Mouse (Mus musculus) heart, embryonic 10.5 days (tissue): ENCODE data around the gene Wdr90. TPM values are rescaled to one million over a fixed set of nuclear protein-coding genes. Genes with fewer than 3 reads are reported as not detected.
A peak's percentile ranks its signal among the peaks of the same experiment; 100 is the strongest.

ENCODE experiments used
- DNase-seq: peaks from one replicate; pipeline ENCODE4 v3.0.0-alpha.2; 2017; ENCODE audit warnings: low spot score
- H3K27ac ChIP-seq: fragments of 300-500 bp; sonication (generic); 2 replicates; pipeline ENCODE4 v1.5.1; 2016; ENCODE audit warnings: mild to moderate bottlenecking
- H3K27me3 ChIP-seq: fragments of 300-500 bp; sonication (generic); 2 replicates; pipeline ENCODE4 v1.6.1; 2016; ENCODE audit warnings: mild to moderate bottlenecking; ENCODE audit not compliant: poor library complexity, insufficient read depth, severe bottlenecking
- H3K36me3 ChIP-seq: fragments of 300-500 bp; sonication (generic); 2 replicates; pipeline ENCODE4 v1.6.1; 2016; ENCODE audit warnings: mild to moderate bottlenecking, moderate library complexity
- H3K4me1 ChIP-seq: fragments of 300-500 bp; sonication (generic); 2 replicates; pipeline ENCODE4 v1.6.1; 2016; ENCODE audit warnings: mild to moderate bottlenecking
- H3K4me3 ChIP-seq: fragments of 300-500 bp; sonication (generic); 2 replicates; pipeline ENCODE4 v1.5.1; 2016; ENCODE audit warnings: mild to moderate bottlenecking, moderate library complexity
- H3K9me3 ChIP-seq: fragments of 300-500 bp; sonication (generic); 2 replicates; pipeline ENCODE4 v1.6.1; 2016; ENCODE audit warnings: mild to moderate bottlenecking, moderate library complexity
- WGBS: fragments of 180-500 bp; shearing (Covaris S2); methylation state at CpG from one replicate; pipeline ENCODE4 v1.1.7; 2016; 5-methylcytosine and 5-hydroxymethylcytosine counted together
- polyA plus RNA-seq: library from polyadenylated mRNA; unstranded; fragments of >200 nt; fragmentation: Nextera tagmentation; extraction: Ambion mirVana; gene quantifications from 2 replicates; pipeline ENCODE4 v1.2.1, GENCODE M21; 2016

Gene Wdr90
- polyA plus RNA-seq, result 22.4 and 31.7 TPM in 2 replicates

DNA sequence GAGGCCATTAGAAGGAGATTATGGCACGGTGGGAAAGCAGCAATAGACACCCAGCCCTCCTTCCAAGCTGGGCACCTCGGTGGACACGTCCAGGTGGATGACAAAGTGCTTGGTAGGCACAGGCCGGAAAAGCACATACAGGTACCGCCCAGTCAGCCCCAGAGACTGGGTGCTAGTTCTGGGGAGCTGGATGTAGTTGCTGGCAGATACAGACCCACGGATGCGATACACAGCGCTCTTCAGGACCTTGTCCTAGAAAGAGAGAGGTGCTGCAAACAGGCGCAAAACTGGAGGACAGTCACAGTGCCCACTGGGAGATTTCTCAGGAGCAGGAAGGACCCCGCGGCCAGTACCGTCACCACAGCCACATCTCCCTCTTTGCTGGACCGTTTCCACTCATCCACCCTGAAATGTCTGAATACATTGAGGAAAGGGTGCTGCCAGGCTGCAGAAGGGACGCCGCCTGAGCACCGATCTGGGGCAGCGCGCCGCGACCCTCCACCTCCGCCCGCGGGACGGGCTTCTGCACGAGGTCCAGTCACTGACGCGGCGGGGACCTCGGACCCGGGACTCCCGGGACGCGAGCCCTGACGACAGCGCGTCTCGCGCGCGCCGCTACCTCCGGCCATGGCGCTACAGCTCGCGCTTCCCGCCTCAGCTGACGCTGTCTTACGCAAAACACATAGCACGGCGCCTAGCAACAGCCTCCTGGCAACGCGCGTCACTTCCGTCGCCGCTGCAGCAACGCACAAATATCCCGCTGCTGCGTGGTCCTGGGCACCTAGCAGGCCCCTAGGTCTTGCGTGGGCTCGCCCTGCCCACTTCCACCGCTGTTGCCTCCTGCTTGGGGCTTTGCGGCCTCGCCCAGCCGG lies at the start of gene Wdr90:
Gene Wdr90 (minus strand): TSS at position 670 of the 872 bp plus-strand sequence.
- WGBS, result 4% methylated on average over 65 of the region's 65 CpGs
- Histone ChIP-seq H3K9me3 (no peaks in the 10 kb centered on the region), H3K36me3 (peaks cover 33% of the 10 kb centered on the region), H3K27me3 (no peaks in the 10 kb centered on the region), H3K4me3 (peak within 1 kb of the TSS; percentile 76), H3K27ac (peak within 1 kb of the TSS; percentile 92), H3K4me1 (peaks cover 32% of the 10 kb centered on the region)
- DNase-seq, result peak; percentile 96

DNA sequence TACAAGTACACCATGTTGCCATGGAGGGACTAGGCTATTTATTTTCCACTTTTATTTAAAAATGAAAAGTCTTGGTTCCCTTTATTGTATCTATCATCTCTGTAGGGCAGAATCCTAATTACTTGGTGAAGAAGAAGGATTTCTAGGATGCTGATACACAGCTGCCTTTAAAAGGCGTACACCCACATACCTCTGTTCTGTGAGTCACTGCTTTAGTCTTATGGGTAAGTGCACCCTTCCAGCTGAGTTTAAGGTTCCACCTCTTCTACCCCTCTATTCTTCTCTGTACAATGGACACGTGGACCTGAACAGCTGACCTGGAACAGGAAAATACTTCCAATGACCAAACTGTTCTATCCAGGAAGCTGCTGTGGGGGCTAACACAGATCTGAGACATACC lies 46.3 kb upstream of the Wdr90 start:
- Histone ChIP-seq H3K27me3 (no peaks in the 10 kb centered on the region), H3K4me1 (no peaks in the 10 kb centered on the region), H3K27ac (no peak overlapping the region), H3K36me3 (peaks cover 10% of the 10 kb centered on the region; the same call in 1 of the 2 replicates), H3K4me3 (no peak overlapping the region), H3K9me3 (no peaks in the 10 kb centered on the region)
- DNase-seq, result no peak
- WGBS, result 85% methylated on average over 2 of the region's 2 CpGs

DNA sequence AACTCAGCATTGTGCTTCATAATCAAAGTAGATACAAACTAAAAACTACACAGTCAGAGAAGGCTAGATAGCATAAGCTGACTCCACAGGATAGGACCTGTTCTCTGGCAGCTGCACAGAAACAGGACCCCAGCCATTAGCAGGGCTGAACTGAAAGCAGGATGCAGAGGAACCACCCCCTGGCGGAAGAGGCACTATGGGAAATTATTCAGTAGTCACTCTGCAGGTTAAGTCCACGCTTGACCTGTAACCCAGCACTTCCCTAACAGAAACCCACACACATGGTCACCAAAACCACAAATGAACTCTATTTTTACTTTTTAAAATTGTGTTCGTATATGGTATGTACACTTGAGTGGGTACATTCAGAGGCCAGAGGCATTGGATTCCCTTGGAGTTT lies 41.8 kb upstream of the Wdr90 start:
- no peak overlapping the region for H3K4me3 ChIP-seq
- 80% methylated on average over 3 of the region's 3 CpGs for WGBS
- H3K4me1 ChIP-seq, result no peaks in the 10 kb centered on the region
- H3K9me3 ChIP-seq, result no peaks in the 10 kb centered on the region
- no peaks in the 10 kb centered on the region for H3K27me3 ChIP-seq
- no peak overlapping the region for H3K27ac ChIP-seq
- DNase-seq, result no peak
- H3K36me3 ChIP-seq, result peaks cover 25% of the 10 kb centered on the region

DNA sequence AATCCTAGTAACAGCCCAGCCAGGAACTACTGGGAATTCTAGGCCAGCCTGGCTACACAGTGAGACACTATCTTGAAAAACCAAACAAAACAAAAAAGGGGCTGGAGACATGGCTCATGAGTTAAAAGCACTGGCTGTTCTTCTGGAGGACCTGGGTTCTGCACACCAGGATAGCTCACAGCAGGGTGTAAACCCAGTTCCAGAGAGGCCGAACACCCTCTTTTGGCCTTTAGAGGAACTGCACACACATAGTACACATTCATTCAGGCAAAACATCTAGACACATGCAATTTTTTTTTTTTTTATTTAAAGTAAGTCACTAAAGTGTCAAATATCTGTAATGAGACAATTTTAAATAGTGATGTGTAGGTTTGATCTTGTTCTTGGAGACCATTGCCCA lies 38.9 kb upstream of the Wdr90 start:
- no peak for DNase-seq
- no peak overlapping the region for H3K27ac ChIP-seq
- no peaks in the 10 kb centered on the region for H3K27me3 ChIP-seq
- H3K9me3 ChIP-seq, result no peaks in the 10 kb centered on the region
- 88% methylated on average over 1 of the region's 1 CpGs for WGBS
- no peak overlapping the region for H3K4me3 ChIP-seq
- H3K36me3 ChIP-seq, result peaks cover 15% of the 10 kb centered on the region
- peaks cover 15% of the 10 kb centered on the region for H3K4me1 ChIP-seq

DNA sequence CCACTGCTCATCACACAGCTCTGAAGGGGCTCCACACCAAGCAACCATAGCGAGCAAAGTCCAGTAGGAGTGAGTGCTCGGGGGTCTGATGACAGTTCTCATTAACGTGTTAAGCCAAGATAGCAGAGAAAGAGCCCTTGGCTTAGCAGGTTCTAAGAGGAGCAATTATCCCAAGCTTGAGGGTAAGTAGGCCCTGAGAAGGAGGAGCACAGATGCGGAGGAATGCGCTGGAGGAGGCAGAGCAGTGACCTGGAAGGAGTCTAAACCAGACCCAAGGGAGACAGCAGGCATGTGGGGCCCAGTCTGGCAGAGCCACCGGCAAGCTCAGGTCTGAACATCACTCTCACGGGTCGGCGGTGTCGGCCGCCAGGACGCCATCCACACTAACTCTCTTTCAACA lies 34.6 kb upstream of the Wdr90 start:
- Histone ChIP-seq H3K9me3 (no peaks in the 10 kb centered on the region), H3K4me3 (no peak overlapping the region), H3K27ac (peak overlapping the region; percentile 36; the same call in 1 of the 2 replicates), H3K36me3 (peaks cover 11% of the 10 kb centered on the region), H3K27me3 (no peaks in the 10 kb centered on the region), H3K4me1 (peaks cover 20% of the 10 kb centered on the region)
- DNase-seq, result no peak
- WGBS, result 63% methylated on average over 12 of the region's 12 CpGs

DNA sequence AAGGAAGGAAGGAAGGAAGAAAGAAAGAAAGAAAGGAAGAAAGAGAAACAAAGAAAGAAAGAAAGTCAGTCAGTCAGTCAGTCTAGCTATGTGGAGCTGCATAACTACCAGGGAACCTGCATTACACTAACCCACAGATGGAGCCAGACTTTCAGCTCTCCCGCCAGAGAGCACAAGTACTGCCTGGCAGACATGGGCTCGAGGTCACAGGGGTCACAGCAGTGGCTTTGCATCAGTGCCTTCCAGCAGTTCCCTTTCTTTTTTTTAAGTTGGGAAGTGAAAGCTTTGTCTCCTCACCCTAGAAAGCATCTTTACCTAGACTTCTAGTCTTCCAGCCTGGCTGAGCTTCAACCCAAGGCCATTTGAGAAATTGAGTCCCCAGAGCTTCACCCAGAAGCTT lies 34.1 kb upstream of the Wdr90 start:
- 37% methylated on average over 2 of the region's 2 CpGs for WGBS
- no peak overlapping the region for H3K4me3 ChIP-seq
- peaks cover 7% of the 10 kb centered on the region for H3K36me3 ChIP-seq
- DNase-seq, result no peak
- peaks cover 20% of the 10 kb centered on the region for H3K4me1 ChIP-seq
- no peaks in the 10 kb centered on the region for H3K27me3 ChIP-seq
- H3K27ac ChIP-seq, result peak overlapping the region; percentile 36; the same call in 1 of the 2 replicates
- H3K9me3 ChIP-seq, result no peaks in the 10 kb centered on the region

DNA sequence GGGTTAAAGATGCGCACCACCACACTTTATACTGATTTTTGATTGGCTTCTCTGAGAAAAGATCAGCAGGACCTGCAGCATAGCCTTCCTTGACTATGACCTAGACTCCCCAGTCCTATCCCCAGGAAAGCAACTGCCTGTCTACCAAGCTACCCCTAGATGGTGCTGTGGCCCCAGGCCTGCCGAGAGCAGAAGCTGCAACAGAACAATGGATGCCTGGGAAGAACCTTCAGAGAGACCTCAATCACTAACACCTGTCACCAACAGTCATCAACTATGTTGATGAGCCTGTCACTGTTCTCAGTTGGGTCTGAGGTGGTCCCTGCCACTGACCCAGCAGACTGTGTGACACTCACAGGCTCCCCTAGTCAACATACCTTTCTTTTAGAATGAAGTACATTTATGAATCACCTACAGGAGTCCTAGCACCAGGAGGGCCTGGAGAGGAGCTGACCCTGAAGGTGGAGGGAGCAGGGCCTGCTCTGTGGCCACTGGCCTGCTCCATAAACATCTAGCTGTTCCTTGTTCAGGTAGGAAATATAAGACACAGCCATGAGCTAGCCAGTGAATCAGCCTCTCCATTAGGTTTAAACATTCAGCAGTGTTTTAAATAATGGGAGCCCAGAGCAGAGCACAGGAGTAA lies 32.8 kb upstream of the Wdr90 start:
- Histone ChIP-seq H3K27me3 (no peaks in the 10 kb centered on the region), H3K9me3 (no peaks in the 10 kb centered on the region), H3K4me3 (no peak overlapping the region), H3K36me3 (peaks cover 14% of the 10 kb centered on the region), H3K27ac (no peak overlapping the region; the same call in 1 of the 2 replicates), H3K4me1 (peaks cover 20% of the 10 kb centered on the region)
- 26% methylated on average over 2 of the region's 2 CpGs for WGBS
- DNase-seq, result peak; percentile 89

DNA sequence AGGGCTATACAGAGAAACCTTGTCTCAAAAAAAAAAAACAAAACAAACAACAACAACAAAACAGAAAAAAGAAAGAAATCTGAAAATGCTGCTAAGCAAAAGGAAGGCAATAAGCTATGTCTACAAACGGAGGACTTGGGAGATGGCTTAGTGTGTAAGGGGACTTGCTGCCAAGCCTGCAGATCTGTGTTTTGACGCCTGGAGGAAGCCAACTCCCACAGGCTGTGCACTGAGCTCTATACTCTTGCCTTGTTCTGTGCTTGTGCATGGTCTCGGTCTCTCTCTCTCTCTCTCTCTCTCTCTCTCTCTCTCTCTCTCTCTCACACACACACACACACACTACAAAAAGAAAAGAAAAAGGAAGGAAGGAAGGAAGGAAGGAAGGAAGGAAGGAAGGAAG lies 27.5 kb upstream of the Wdr90 start:
- no peak for DNase-seq
- no peaks in the 10 kb centered on the region for H3K9me3 ChIP-seq
- no peaks in the 10 kb centered on the region for H3K27me3 ChIP-seq
- no peak overlapping the region for H3K4me3 ChIP-seq
- peaks cover 47% of the 10 kb centered on the region for H3K36me3 ChIP-seq
- H3K27ac ChIP-seq, result no peak overlapping the region
- 91% methylated on average over 3 of the region's 3 CpGs for WGBS
- H3K4me1 ChIP-seq, result 0 out of 2 replicates have a peak, but pooled peaks cover 10% of the 10 kb centered on the region

DNA sequence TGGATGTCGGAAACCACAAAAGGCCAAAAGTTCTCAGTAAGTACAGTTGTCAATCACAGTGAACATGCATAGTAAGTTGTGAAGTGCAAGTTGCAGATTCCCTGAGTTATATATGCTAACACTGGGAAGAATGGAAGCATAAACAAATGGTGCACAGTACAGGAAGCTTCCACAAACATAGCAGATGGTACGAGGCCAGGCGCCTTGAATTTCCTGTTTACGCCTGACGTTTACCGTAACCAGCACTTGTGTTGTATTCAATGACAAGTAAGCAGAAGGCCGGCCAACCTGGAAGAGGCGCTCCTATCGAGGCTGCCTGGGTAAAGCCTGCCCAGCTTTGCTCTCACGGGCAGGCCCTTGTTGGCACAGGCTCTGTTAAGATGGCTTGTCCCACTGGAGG lies 26.2 kb upstream of the Wdr90 start:
- Histone ChIP-seq H3K9me3 (no peaks in the 10 kb centered on the region), H3K27ac (no peak overlapping the region), H3K4me3 (no peak overlapping the region), H3K4me1 (peaks cover 23% of the 10 kb centered on the region), H3K36me3 (peaks cover 61% of the 10 kb centered on the region), H3K27me3 (no peaks in the 10 kb centered on the region)
- 89% methylated on average over 10 of the region's 10 CpGs for WGBS
- DNase-seq, result no peak

DNA sequence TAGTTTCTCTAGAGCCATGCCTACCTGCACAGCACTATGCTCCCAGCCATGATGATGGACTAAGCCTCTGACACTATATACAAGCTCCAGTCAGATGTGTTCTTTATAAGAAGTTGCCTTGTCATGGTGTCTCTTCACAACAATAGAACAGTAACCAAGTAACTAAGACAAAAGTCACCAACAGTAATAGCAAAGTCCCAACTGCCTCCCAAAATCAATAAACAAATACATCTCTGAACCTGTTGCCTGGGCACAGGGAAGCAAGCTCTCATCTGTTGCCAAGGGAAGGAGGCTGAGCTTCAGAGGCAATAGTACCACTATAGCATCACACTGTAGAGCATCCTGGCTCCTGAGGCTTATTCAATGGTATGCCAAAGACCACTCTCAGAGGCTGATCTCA lies 25.5 kb upstream of the Wdr90 start:
- DNase-seq, result no peak
- Histone ChIP-seq H3K27me3 (no peaks in the 10 kb centered on the region), H3K27ac (no peak overlapping the region), H3K36me3 (peaks cover 65% of the 10 kb centered on the region), H3K4me3 (no peak overlapping the region), H3K4me1 (peaks cover 29% of the 10 kb centered on the region), H3K9me3 (no peaks in the 10 kb centered on the region)

DNA sequence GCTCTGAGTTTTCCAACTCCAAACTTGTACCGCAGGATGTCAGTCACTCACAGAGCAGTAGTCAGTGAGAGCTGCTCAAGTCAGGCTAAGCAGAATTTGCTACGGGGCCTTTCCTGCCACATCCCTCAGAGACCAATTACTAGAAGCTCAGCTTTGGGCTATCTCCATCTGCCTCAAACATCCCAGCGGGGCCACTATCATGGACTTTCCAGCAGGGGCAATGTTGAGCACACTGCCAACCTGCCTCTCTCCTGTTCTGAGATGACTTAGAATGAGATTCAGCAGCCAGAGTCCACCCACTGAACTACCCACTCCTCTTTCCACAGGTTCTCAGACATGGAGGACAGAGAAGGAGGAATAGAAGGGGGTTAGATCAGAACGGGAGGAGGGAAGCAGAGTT lies 24.3 kb upstream of the Wdr90 start:
- H3K4me3 ChIP-seq, result no peak overlapping the region
- H3K9me3 ChIP-seq, result no peaks in the 10 kb centered on the region
- no peaks in the 10 kb centered on the region for H3K27me3 ChIP-seq
- no peak for DNase-seq
- H3K4me1 ChIP-seq, result peaks cover 41% of the 10 kb centered on the region
- peaks cover 65% of the 10 kb centered on the region for H3K36me3 ChIP-seq
- H3K27ac ChIP-seq, result no peak overlapping the region
- 64% methylated on average over 4 of the region's 4 CpGs for WGBS

DNA sequence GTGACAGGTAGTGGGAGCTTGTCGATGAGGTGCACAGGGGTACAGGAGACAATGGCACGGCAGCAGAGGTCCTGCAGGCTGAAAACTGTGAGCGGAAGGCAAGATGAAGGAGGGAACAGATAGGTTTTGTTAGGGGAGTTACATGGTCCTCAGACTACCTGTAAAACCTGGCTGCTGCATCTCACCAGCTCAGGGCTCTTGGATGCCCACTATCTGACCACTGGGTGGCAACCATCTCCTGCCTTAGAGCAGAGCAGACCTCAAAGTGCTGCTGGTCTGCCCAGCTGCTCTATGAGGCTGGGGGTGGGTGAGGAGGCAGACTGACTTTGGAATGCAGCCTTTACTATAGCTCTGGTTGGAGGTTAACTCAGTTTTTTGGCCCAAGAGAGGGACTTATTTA lies 22.5 kb upstream of the Wdr90 start:
- Histone ChIP-seq H3K4me1 (peaks cover 57% of the 10 kb centered on the region), H3K36me3 (peaks cover 55% of the 10 kb centered on the region), H3K27me3 (no peaks in the 10 kb centered on the region), H3K27ac (no peak overlapping the region), H3K9me3 (no peaks in the 10 kb centered on the region), H3K4me3 (no peak overlapping the region)
- 85% methylated on average over 3 of the region's 3 CpGs for WGBS
- no peak for DNase-seq

DNA sequence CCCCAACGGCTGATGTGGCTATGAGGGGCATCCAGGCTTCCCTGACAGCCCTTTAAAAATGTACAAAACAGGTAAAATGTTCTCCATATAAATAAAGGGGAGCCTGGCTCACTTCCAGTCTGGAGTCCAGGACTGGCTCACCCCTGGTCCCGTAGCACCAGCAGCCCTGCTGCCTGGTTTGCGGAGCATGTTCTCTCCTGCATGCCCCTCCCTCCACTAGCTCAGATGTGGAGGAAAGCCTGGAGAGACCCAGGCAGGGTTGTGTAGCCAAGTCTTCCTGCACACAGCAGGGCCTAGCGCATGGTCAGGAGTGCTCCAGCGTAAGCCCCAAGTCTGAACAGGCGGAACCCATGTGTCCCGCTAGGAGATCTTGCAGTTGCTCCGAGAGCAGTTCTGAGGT lies 22.0 kb upstream of the Wdr90 start:
- Histone ChIP-seq H3K4me3 (no peak overlapping the region), H3K4me1 (peaks cover 58% of the 10 kb centered on the region), H3K9me3 (no peaks in the 10 kb centered on the region), H3K27me3 (no peaks in the 10 kb centered on the region), H3K27ac (peak overlapping the region; percentile 66; the same call in 1 of the 2 replicates), H3K36me3 (peaks cover 56% of the 10 kb centered on the region)
- DNase-seq, result no peak
- 88% methylated on average over 8 of the region's 8 CpGs for whole genome bisulfite sequencing
